Mouse (Mus musculus): ENCODE results near the gene Tubb4b. TPM values are rescaled to one million over a fixed set of nuclear protein-coding genes. Genes with fewer than 3 reads are reported as not detected.
"Not testable (repeated sequence)": the region's sequence is repeated elsewhere in the genome, so short reads cannot be mapped to it uniquely, and the experiment has no call there.

The Tubb4b gene
- polyA plus RNA-seq, 1 experiment: 327 TPM

- TF ChIP-seq CTCF (IDR thresholded peaks at IDR 0.05; ENCODE audit: control insufficient read depth, insufficient read depth, low read length): 0 out of 2 replicates have a peak, but pooled peaks have one; percentile 27
- not testable (repeated sequence) for H3K27ac ChIP-seq (ENCODE audit: control insufficient read depth, insufficient read depth, low read depth, low read length, poor library complexity); H3K4me1 ChIP-seq (ENCODE audit: control insufficient read depth, insufficient read depth, low read length)
- H3K4me3 ChIP-seq (replicated peaks; ENCODE audit: control insufficient read depth, low read depth, low read length): peak overlapping the region; percentile 4
- 21% methylated on average over 12 of the region's 12 CpGs for WGBS
These were observed 32.1 kb upstream of the Tubb4b start for GRCm38 (mm10) chr2:25256443-25257109.

DNA sequence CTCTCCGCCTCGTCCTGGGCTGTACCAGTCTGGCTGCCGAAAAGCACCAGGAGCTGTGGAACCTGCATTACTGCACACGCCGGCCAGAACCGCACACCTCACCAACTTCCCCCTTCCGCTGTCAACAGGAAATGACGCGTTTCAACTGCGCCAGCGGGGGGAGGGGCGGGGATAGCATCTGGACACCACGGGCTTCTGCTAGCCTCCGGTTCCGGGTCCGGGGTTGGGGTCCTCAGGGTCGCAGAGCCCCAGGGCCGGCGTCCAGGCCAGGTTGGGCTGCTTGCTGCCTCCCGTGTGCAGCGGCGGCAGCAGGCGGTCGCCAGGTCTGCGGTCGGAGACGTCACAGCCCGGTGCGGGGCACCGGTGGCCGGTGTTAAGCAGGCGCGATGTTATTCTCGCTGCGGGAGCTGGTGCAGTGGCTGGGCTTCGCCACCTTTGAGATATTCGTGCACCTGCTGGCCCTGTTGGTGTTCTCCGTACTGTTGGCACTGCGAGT, 30.8 kb upstream of the Tubb4b start, which contains the start of gene Tmem203:
Tmem203 (plus strand) TSS at position 156 of the 496 bp plus-strand sequence.
- peak within 1 kb of the TSS; percentile 88 for H3K27ac ChIP-seq (ENCODE audit: control insufficient read depth, insufficient read depth, low read depth, low read length, poor library complexity)
- H3K4me3 ChIP-seq (replicated peaks; ENCODE audit: control insufficient read depth, low read depth, low read length): peak within 1 kb of the TSS; percentile 93
- TF ChIP-seq POLR2A (IDR thresholded peaks at IDR 0.05; ENCODE audit: borderline replicate concordance, control insufficient read depth, low read depth, low read length) (peak; percentile 71; the same call in 1 of the 2 replicates), CTCF (IDR thresholded peaks at IDR 0.05; ENCODE audit: control insufficient read depth, insufficient read depth, low read length) (no peak)
- no peaks in the 10 kb centered on the region for H3K4me1 ChIP-seq (ENCODE audit: control insufficient read depth, insufficient read depth, low read length)
- WGBS: under 1% methylated on average over 39 of the region's 39 CpGs

DNA sequence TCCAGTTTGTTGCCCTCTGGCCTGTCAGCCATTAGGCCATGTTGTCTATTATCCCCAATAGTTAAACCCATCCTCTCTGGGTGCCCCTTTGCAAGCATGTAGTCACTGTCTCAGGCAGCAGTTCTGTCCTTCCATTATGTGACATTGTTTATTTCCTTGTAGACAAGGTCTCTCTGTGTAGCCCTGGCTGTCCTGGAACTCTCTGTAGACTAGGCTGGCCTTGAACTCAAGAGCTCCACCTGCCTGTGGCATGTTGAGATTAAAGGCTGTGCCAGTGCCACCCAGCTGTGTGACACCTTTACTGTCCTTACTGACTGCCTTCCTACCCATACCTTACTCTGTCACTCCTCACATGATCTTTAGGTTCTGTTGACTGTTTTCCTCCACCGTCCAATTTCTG, 27.8 kb upstream of the Tubb4b start:
- H3K4me3 ChIP-seq (replicated peaks; ENCODE audit: control insufficient read depth, low read depth, low read length): no peak overlapping the region
- 85% methylated on average over 1 of the region's 1 CpGs for WGBS
- TF ChIP-seq CTCF (IDR thresholded peaks at IDR 0.05; ENCODE audit: control insufficient read depth, insufficient read depth, low read length) (peak; percentile 45; the same call in 1 of the 2 replicates), POLR2A (IDR thresholded peaks at IDR 0.05; ENCODE audit: borderline replicate concordance, control insufficient read depth, low read depth, low read length) (no peak)
- no peak overlapping the region for H3K27ac ChIP-seq (ENCODE audit: control insufficient read depth, insufficient read depth, low read depth, low read length, poor library complexity)
- H3K4me1 ChIP-seq (ENCODE audit: control insufficient read depth, insufficient read depth, low read length): no peaks in the 10 kb centered on the region

GRCm38 (mm10) chr2:25246183-25247072, 21.9 kb upstream of the Tubb4b start, which contains the start of gene AL732309.1:
AL732309.1 (minus strand) TSS chr2:25246863.
- H3K4me3 ChIP-seq (replicated peaks; ENCODE audit: control insufficient read depth, low read depth, low read length): no peak within 1 kb of the TSS
- WGBS: 86% methylated on average over 10 of the region's 10 CpGs
- TF ChIP-seq CTCF (IDR thresholded peaks at IDR 0.05; ENCODE audit: control insufficient read depth, insufficient read depth, low read length) (no peak), POLR2A (IDR thresholded peaks at IDR 0.05; ENCODE audit: borderline replicate concordance, control insufficient read depth, low read depth, low read length) (no peak)
- no peaks in the 10 kb centered on the region; the same call in 1 of the 2 replicates for H3K4me1 ChIP-seq (ENCODE audit: control insufficient read depth, insufficient read depth, low read length)
- no peak within 1 kb of the TSS for H3K27ac ChIP-seq (ENCODE audit: control insufficient read depth, insufficient read depth, low read depth, low read length, poor library complexity)

DNA sequence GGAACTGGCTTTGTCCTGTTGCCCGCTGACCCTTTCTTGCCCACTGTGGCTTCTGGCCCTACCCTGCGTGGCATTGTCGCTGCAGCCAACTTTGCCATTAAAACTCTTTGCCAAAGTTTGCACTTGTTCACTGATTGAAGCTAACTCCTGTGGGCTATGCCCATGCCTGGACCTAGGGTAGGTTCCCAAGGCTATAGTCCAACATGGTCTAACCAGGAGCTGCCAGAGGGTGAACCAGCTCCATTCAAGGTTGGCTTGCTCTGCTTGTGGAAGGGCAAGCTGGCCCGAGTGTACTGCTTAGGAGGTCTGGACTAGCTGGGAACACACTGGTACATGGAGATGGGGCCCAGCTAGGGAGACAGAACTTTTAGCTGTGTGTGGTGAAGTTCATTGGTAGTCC, 19.6 kb upstream of the Tubb4b start:
- WGBS: 85% methylated on average over 4 of the region's 4 CpGs
- Histone ChIP-seq H3K4me1 (ENCODE audit: control insufficient read depth, insufficient read depth, low read length) (peaks cover 2% of the 10 kb centered on the region), H3K27ac (ENCODE audit: control insufficient read depth, insufficient read depth, low read depth, low read length, poor library complexity) (no peak overlapping the region), H3K4me3 (replicated peaks; ENCODE audit: control insufficient read depth, low read depth, low read length) (no peak overlapping the region)
- no peak for TF ChIP-seq CTCF (IDR thresholded peaks at IDR 0.05; ENCODE audit: control insufficient read depth, insufficient read depth, low read length)
- no peak for TF ChIP-seq POLR2A (IDR thresholded peaks at IDR 0.05; ENCODE audit: borderline replicate concordance, control insufficient read depth, low read depth, low read length)

- Histone ChIP-seq H3K4me3 (replicated peaks; ENCODE audit: control insufficient read depth, low read depth, low read length) (no peak overlapping the region), H3K27ac (ENCODE audit: control insufficient read depth, insufficient read depth, low read depth, low read length, poor library complexity) (no peak overlapping the region), H3K4me1 (ENCODE audit: control insufficient read depth, insufficient read depth, low read length) (peaks cover 2% of the 10 kb centered on the region)
- TF ChIP-seq CTCF (IDR thresholded peaks at IDR 0.05; ENCODE audit: control insufficient read depth, insufficient read depth, low read length) (no peak), POLR2A (IDR thresholded peaks at IDR 0.05; ENCODE audit: borderline replicate concordance, control insufficient read depth, low read depth, low read length) (no peak)
- WGBS: 81% methylated on average over 8 of the region's 8 CpGs
These were observed 18.8 kb upstream of the Tubb4b start for GRCm38 (mm10) chr2:25243342-25243741.

- H3K4me3 ChIP-seq (replicated peaks; ENCODE audit: control insufficient read depth, low read depth, low read length): no peak within 1 kb of the TSS
- TF ChIP-seq CTCF (IDR thresholded peaks at IDR 0.05; ENCODE audit: control insufficient read depth, insufficient read depth, low read length) (no peak), POLR2A (IDR thresholded peaks at IDR 0.05; ENCODE audit: borderline replicate concordance, control insufficient read depth, low read depth, low read length) (no peak)
- no peak within 1 kb of the TSS; the same call in 1 of the 2 replicates for H3K27ac ChIP-seq (ENCODE audit: control insufficient read depth, insufficient read depth, low read depth, low read length, poor library complexity)
- H3K4me1 ChIP-seq (ENCODE audit: control insufficient read depth, insufficient read depth, low read length): peaks cover 2% of the 10 kb centered on the region
- under 1% methylated on average over 56 of the region's 59 CpGs for WGBS
These were observed 17.6 kb upstream of the Tubb4b start, which contains the start of the genes Rnf208 and Cysrt1 for GRCm38 (mm10) chr2:25242101-25242506. Rnf208 (plus strand) TSS chr2:25242255. Cysrt1 (minus strand) TSS chr2:25242452.

- 23% methylated on average over 6 of the region's 6 CpGs for WGBS
- Histone ChIP-seq H3K4me1 (ENCODE audit: control insufficient read depth, insufficient read depth, low read length) (peaks cover 2% of the 10 kb centered on the region), H3K4me3 (replicated peaks; ENCODE audit: control insufficient read depth, low read depth, low read length) (no peak overlapping the region), H3K27ac (ENCODE audit: control insufficient read depth, insufficient read depth, low read depth, low read length, poor library complexity) (no peak overlapping the region)
- TF ChIP-seq POLR2A (IDR thresholded peaks at IDR 0.05; ENCODE audit: borderline replicate concordance, control insufficient read depth, low read depth, low read length) (no peak), CTCF (IDR thresholded peaks at IDR 0.05; ENCODE audit: control insufficient read depth, insufficient read depth, low read length) (no peak)
These were observed 16.9 kb upstream of the Tubb4b start for GRCm38 (mm10) chr2:25241438-25241775.
